Mouse (Mus musculus) heart, embryonic 12.5 days (tissue): ENCODE data around the gene Pdia6. TPM values are rescaled to one million over a fixed set of nuclear protein-coding genes. Genes with fewer than 3 reads are reported as not detected.

Experiments
- ATAC-seq: fragments of 200-750 bp; cut with Nextera tagmentation; 2 replicates; pipeline ENCODE4 v1.8.0; 2017; ENCODE audit warnings: moderate TSS enrichment, moderate library complexity; ENCODE audit not compliant: insufficient number of reproducible peaks, low FRiP score
- H3K27ac ChIP-seq: fragments of 300-500 bp; sonication (generic); 2 replicates; pipeline ENCODE4 v1.5.1; 2016; ENCODE audit warnings: mild to moderate bottlenecking, moderate library complexity; ENCODE audit not compliant: poor library complexity, severe bottlenecking
- H3K27me3 ChIP-seq: fragments of 300-500 bp; sonication (generic); replicated peaks from 2 replicates; pipeline ENCODE4 v1.6.1; 2016; ENCODE audit warnings: mild to moderate bottlenecking, moderate library complexity
- H3K36me3 ChIP-seq: fragments of 300-500 bp; sonication (generic); 2 replicates; pipeline ENCODE4 v1.6.1; 2016; ENCODE audit warnings: mild to moderate bottlenecking, moderate library complexity
- H3K4me1 ChIP-seq: fragments of 300-500 bp; sonication (generic); replicated peaks from 2 replicates; pipeline ENCODE4 v1.6.1; 2016; ENCODE audit warnings: mild to moderate bottlenecking
- H3K4me2 ChIP-seq: fragments of 300-500 bp; sonication (generic); 2 replicates; pipeline ENCODE4 v1.6.1; 2016; ENCODE audit warnings: mild to moderate bottlenecking, moderate library complexity
- H3K4me3 ChIP-seq: fragments of 300-500 bp; sonication (generic); 2 replicates; pipeline ENCODE4 v1.5.1; 2016; ENCODE audit warnings: mild to moderate bottlenecking
- H3K9ac ChIP-seq: fragments of 300-500 bp; sonication (generic); 2 replicates; pipeline ENCODE4 v1.6.1; 2016; ENCODE audit warnings: mild to moderate bottlenecking, moderate library complexity
- H3K9me3 ChIP-seq: fragments of 300-500 bp; sonication (generic); replicated peaks from 2 replicates; pipeline ENCODE4 v1.6.1; 2016; ENCODE audit warnings: mild to moderate bottlenecking, moderate library complexity
- WGBS: fragments of 180-500 bp; shearing (Covaris S2); methylation state at CpG from one replicate; pipeline ENCODE4 v1.1.7; 2016; 5-methylcytosine and 5-hydroxymethylcytosine counted together
- polyA plus RNA-seq: library from polyadenylated mRNA; unstranded; fragments of >200 nt; fragmentation: Nextera tagmentation; extraction: Ambion mirVana; gene quantifications from 2 replicates; pipeline ENCODE4 v1.2.1, GENCODE M21; 2016

Pdia6 gene
- polyA plus RNA-seq, 1 experiment from 2014 or later, result 465 TPM

GRCm38 (mm10) chr12:17305445-17305844 is 39.1 kb downstream of the Pdia6 start:
- no peaks in the 10 kb centered on the region for H3K9me3 ChIP-seq
- no peaks in the 10 kb centered on the region for H3K36me3 ChIP-seq
- H3K4me2 ChIP-seq, result no peak overlapping the region
- H3K9ac ChIP-seq, result no peak overlapping the region
- H3K27ac ChIP-seq, result no peak overlapping the region
- no peaks in the 10 kb centered on the region for H3K4me1 ChIP-seq
- H3K4me3 ChIP-seq, result no peak overlapping the region
- H3K27me3 ChIP-seq, result 0 out of 2 replicates have a peak, but pooled peaks cover 5% of the 10 kb centered on the region
- ATAC-seq, result no peak
- WGBS, result 80% methylated on average over 7 of the region's 7 CpGs

GRCm38 (mm10) chr12:17308246-17308645 is 41.9 kb downstream of the Pdia6 start:
- Histone ChIP-seq H3K9ac (no peak overlapping the region), H3K4me1 (no peaks in the 10 kb centered on the region), H3K9me3 (no peaks in the 10 kb centered on the region), H3K36me3 (no peaks in the 10 kb centered on the region), H3K4me3 (no peak overlapping the region), H3K27ac (no peak overlapping the region), H3K4me2 (no peak overlapping the region), H3K27me3 (0 out of 2 replicates have a peak, but pooled peaks cover 5% of the 10 kb centered on the region)
- 57% methylated on average over 4 of the region's 4 CpGs for WGBS
- no peak for ATAC-seq

GRCm38 (mm10) chr12:17310852-17311839 is 44.8 kb downstream of the Pdia6 start:
- Histone ChIP-seq H3K9ac (no peak overlapping the region), H3K4me1 (no peaks in the 10 kb centered on the region), H3K36me3 (no peaks in the 10 kb centered on the region), H3K4me2 (no peak overlapping the region), H3K27me3 (0 out of 2 replicates have a peak, but pooled peaks cover 5% of the 10 kb centered on the region), H3K9me3 (no peaks in the 10 kb centered on the region), H3K4me3 (no peak overlapping the region), H3K27ac (no peak overlapping the region)
- no peak for ATAC-seq
- WGBS, result 78% methylated on average over 16 of the region's 16 CpGs

- ATAC-seq, result no peak
- Histone ChIP-seq H3K27ac (no peak overlapping the region), H3K4me3 (no peak overlapping the region), H3K9ac (no peak overlapping the region), H3K4me2 (no peak overlapping the region), H3K36me3 (no peaks in the 10 kb centered on the region), H3K4me1 (0 out of 2 replicates have a peak, but pooled peaks cover 3% of the 10 kb centered on the region), H3K9me3 (no peaks in the 10 kb centered on the region), H3K27me3 (no peaks in the 10 kb centered on the region)
- WGBS, result 83% methylated on average over 5 of the region's 5 CpGs
Observed at GRCm38 (mm10) chr12:17316096-17316495, 49.8 kb downstream of the Pdia6 start.

GRCm38 (mm10) chr12:17317970-17318369 is 51.6 kb downstream of the Pdia6 start:
- Histone ChIP-seq H3K36me3 (no peaks in the 10 kb centered on the region), H3K4me3 (no peak overlapping the region), H3K27me3 (peaks cover 8% of the 10 kb centered on the region), H3K4me2 (no peak overlapping the region), H3K9ac (no peak overlapping the region), H3K9me3 (no peaks in the 10 kb centered on the region), H3K4me1 (0 out of 2 replicates have a peak, but pooled peaks cover 3% of the 10 kb centered on the region), H3K27ac (peak overlapping the region; percentile 28; the same call in 1 of the 2 replicates)
- 40% methylated on average over 4 of the region's 4 CpGs for WGBS
- ATAC-seq, result no peak

- no peak overlapping the region for H3K4me3 ChIP-seq
- 60% methylated on average over 3 of the region's 3 CpGs for WGBS
- H3K4me1 ChIP-seq, result 0 out of 2 replicates have a peak, but pooled peaks cover 3% of the 10 kb centered on the region
- 0 out of 2 replicates have a peak overlapping the region, but pooled peaks have one; percentile 28 for H3K27ac ChIP-seq
- H3K9ac ChIP-seq, result no peak overlapping the region
- H3K4me2 ChIP-seq, result no peak overlapping the region
- H3K36me3 ChIP-seq, result no peaks in the 10 kb centered on the region
- H3K27me3 ChIP-seq, result peaks cover 13% of the 10 kb centered on the region
- ATAC-seq, result no peak
- no peaks in the 10 kb centered on the region for H3K9me3 ChIP-seq
Observed at GRCm38 (mm10) chr12:17318453-17318852, 52.1 kb downstream of the Pdia6 start.

GRCm38 (mm10) chr12:17324549-17325470 is 58.5 kb downstream of the Pdia6 start:
- H3K4me3 ChIP-seq, result peak overlapping the region; percentile 52
- no peaks in the 10 kb centered on the region for H3K9me3 ChIP-seq
- ATAC-seq, result no peak
- H3K4me2 ChIP-seq, result peak overlapping the region; percentile 89
- H3K4me1 ChIP-seq, result peaks cover 6% of the 10 kb centered on the region; the same call in 1 of the 2 replicates
- H3K27me3 ChIP-seq, result peaks cover 47% of the 10 kb centered on the region
- WGBS, result 5% methylated on average over 51 of the region's 51 CpGs
- H3K9ac ChIP-seq, result peak overlapping the region; percentile 50
- H3K36me3 ChIP-seq, result no peaks in the 10 kb centered on the region
- no peak overlapping the region for H3K27ac ChIP-seq

GRCm38 (mm10) chr12:17329259-17329658 is 62.9 kb downstream of the Pdia6 start, which contains the start of gene Atp6v1c2:
Gene Atp6v1c2, minus strand, starts transcription at chr12:17329359.
- H3K4me2 ChIP-seq, result no peak within 1 kb of the TSS
- ATAC-seq, result no peak
- no peak within 1 kb of the TSS for H3K27ac ChIP-seq
- WGBS, result 68% methylated on average over 3 of the region's 3 CpGs
- H3K9ac ChIP-seq, result no peak within 1 kb of the TSS
- no peak within 1 kb of the TSS for H3K4me3 ChIP-seq
- H3K27me3 ChIP-seq, result peaks cover 38% of the 10 kb centered on the region
- no peaks in the 10 kb centered on the region for H3K36me3 ChIP-seq
- H3K9me3 ChIP-seq, result no peaks in the 10 kb centered on the region
- H3K4me1 ChIP-seq, result peaks cover 6% of the 10 kb centered on the region; the same call in 1 of the 2 replicates

GRCm38 (mm10) chr12:17333459-17333858 is 67.1 kb downstream of the Pdia6 start:
- no peak overlapping the region for H3K27ac ChIP-seq
- 0 out of 2 replicates have a peak, but pooled peaks cover 6% of the 10 kb centered on the region for H3K9me3 ChIP-seq
- no peaks in the 10 kb centered on the region for H3K36me3 ChIP-seq
- no peaks in the 10 kb centered on the region for H3K4me1 ChIP-seq
- H3K4me2 ChIP-seq, result no peak overlapping the region
- 27% methylated on average over 1 of the region's 1 CpGs for WGBS
- no peak overlapping the region for H3K4me3 ChIP-seq
- H3K27me3 ChIP-seq, result peaks cover 14% of the 10 kb centered on the region; the same call in 1 of the 2 replicates
- no peak for ATAC-seq
- no peak overlapping the region for H3K9ac ChIP-seq
